Mouse (Mus musculus): Measurements from ENCODE around the gene Slc7a8. TPM values are rescaled to one million over a fixed set of nuclear protein-coding genes. Genes with fewer than 3 reads are reported as not detected.

Gene Slc7a8
- total RNA-seq, 1 experiment, result 0.36 TPM

DNA sequence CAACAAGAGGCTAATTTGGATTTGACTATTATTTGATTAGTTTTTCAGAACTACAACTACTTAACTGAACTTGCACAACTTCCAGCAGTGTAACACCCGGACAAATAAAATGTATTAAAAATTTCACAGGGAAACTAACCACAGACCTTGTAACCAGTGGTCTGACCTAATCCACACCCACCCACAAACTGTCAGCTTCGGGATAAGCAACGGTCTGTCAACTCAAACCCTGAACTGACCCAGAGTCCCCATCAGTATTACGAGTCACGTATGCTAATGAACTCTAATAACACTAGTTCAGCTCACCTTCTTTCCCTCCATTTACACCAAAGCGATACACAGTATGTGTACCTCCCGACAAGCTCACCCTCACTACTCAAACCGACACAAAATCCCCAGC, 96.3 kb downstream of the Slc7a8 start:
- H3K27ac ChIP-seq (ENCODE audit: insufficient read depth, low read depth, low read length, poor library complexity, severe bottlenecking), result no peak overlapping the region; the same call in 1 of the 2 replicates
- no peak for TF ChIP-seq CHD2 (IDR thresholded peaks at IDR 0.05; ENCODE audit: low read depth, low read length)
- no peak for TF ChIP-seq ZC3H11A (IDR thresholded peaks at IDR 0.05; ENCODE audit: borderline replicate concordance, low read depth, low read length)
- TF ChIP-seq MAFK (IDR thresholded peaks at IDR 0.05; ENCODE audit: insufficient read depth, low read depth, low read length), result no peak
- no peak for TF ChIP-seq HCFC1 (IDR thresholded peaks at IDR 0.05; ENCODE audit: borderline replicate concordance, insufficient read depth, low read length)
- TF ChIP-seq ZNF384 (IDR thresholded peaks at IDR 0.05; ENCODE audit: low read depth, low read length), result no peak
- in situ Hi-C loops (cut with MboI; ENCODE audit: low sequenced_read_pairs in 2 of 2, unreplicated experiment in 2 of 2), result no loop called here

DNA sequence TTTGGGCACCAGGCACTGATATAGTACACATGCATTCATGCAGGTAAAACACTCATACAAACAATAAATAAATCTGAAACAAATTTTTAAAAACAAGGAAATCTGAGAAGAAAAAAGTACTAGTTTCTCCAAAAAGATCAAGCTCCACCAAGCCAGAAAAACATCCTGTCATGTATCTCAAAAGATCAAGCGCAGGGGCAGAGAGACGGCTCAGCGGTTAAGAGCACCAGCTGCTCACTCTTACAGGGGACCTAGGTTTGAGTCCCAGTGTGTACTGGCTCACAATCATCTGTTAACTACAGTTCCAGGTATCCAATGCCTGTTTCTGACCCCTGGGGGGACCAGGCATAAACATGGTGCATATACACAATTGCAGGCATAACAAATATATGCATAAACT, 99.3 kb downstream of the Slc7a8 start:
- Histone ChIP-seq H3K27ac (ENCODE audit: insufficient read depth, low read depth, low read length, poor library complexity, severe bottlenecking) (no peak overlapping the region), H3K4me3 (ENCODE audit: insufficient read depth in 1 of 2, low read depth in 1 of 2, low read length in 2 of 2, poor library complexity in 1 of 2, severe bottlenecking in 1 of 2) (no peak overlapping the region), H3K4me1 (ENCODE audit: control insufficient read depth in 2 of 2, insufficient read depth in 2 of 2, low read length in 2 of 2, poor library complexity in 1 of 2) (0 out of 4 replicates have a peak, but pooled peaks cover 0 to 4% of the 10 kb centered on the region in 2 experiments), H3K36me3 (ENCODE audit: control insufficient read depth, insufficient read depth, low read length, poor library complexity, severe bottlenecking) (peaks cover 12% of the 10 kb centered on the region), H3K9me3 (ENCODE audit: control insufficient read depth, insufficient read depth, low read depth, low read length) (no peaks in the 10 kb centered on the region), H3K9ac (ENCODE audit: insufficient read depth, low read depth, low read length, poor library complexity, severe bottlenecking) (no peak overlapping the region)
- in situ Hi-C loops (cut with MboI; ENCODE audit: low sequenced_read_pairs in 2 of 2, unreplicated experiment in 2 of 2), result no loop called here
- no peak for TF ChIP-seq ZNF384 (IDR thresholded peaks at IDR 0.05; ENCODE audit: low read depth, low read length)
- no peak for TF ChIP-seq CHD2 (IDR thresholded peaks at IDR 0.05; ENCODE audit: low read depth, low read length)
- TF ChIP-seq MAFK (IDR thresholded peaks at IDR 0.05; ENCODE audit: insufficient read depth, low read depth, low read length), result no peak
- TF ChIP-seq ZC3H11A (IDR thresholded peaks at IDR 0.05; ENCODE audit: borderline replicate concordance, low read depth, low read length), result no peak
- no peak for TF ChIP-seq HCFC1 (IDR thresholded peaks at IDR 0.05; ENCODE audit: borderline replicate concordance, insufficient read depth, low read length)
- DNase-seq (ENCODE audit: low read depth, low spot score), result no peak

More for the DNA sequence above, 96.3 kb downstream of the Slc7a8 start:
- Histone ChIP-seq H3K4me3 (ENCODE audit: insufficient read depth in 1 of 2, low read depth in 1 of 2, low read length in 2 of 2, poor library complexity in 1 of 2, severe bottlenecking in 1 of 2) (peak overlapping the region; percentile 96 to 98), H3K36me3 (ENCODE audit: control insufficient read depth, insufficient read depth, low read length, poor library complexity, severe bottlenecking) (peaks cover 15% of the 10 kb centered on the region), H3K4me1 (ENCODE audit: control insufficient read depth in 2 of 2, insufficient read depth in 2 of 2, low read length in 2 of 2, poor library complexity in 1 of 2) (0 out of 4 replicates have a peak, but pooled peaks cover 0 to 4% of the 10 kb centered on the region in 2 experiments), H3K9ac (ENCODE audit: insufficient read depth, low read depth, low read length, poor library complexity, severe bottlenecking) (peak overlapping the region; percentile 100), H3K9me3 (ENCODE audit: control insufficient read depth, insufficient read depth, low read depth, low read length) (no peaks in the 10 kb centered on the region)
- DNase-seq (ENCODE audit: low read depth, low spot score), result no peak

GRCm38 (mm10) chr14:54678657-54679304, 103.0 kb downstream of the Slc7a8 start:
- Histone ChIP-seq H3K4me1 (ENCODE audit: control insufficient read depth in 2 of 2, insufficient read depth in 2 of 2, low read length in 2 of 2, poor library complexity in 1 of 2) (no peaks in the 10 kb centered on the region), H3K9ac (ENCODE audit: insufficient read depth, low read depth, low read length, poor library complexity, severe bottlenecking) (no peak overlapping the region), H3K9me3 (ENCODE audit: control insufficient read depth, insufficient read depth, low read depth, low read length) (no peaks in the 10 kb centered on the region), H3K36me3 (ENCODE audit: control insufficient read depth, insufficient read depth, low read length, poor library complexity, severe bottlenecking) (peaks cover 20% of the 10 kb centered on the region), H3K4me3 (ENCODE audit: insufficient read depth in 1 of 2, low read depth in 1 of 2, low read length in 2 of 2, poor library complexity in 1 of 2, severe bottlenecking in 1 of 2) (no peak overlapping the region), H3K27ac (ENCODE audit: insufficient read depth, low read depth, low read length, poor library complexity, severe bottlenecking) (no peak overlapping the region)
- no peak for TF ChIP-seq MAFK (IDR thresholded peaks at IDR 0.05; ENCODE audit: insufficient read depth, low read depth, low read length)
- no peak for TF ChIP-seq ZC3H11A (IDR thresholded peaks at IDR 0.05; ENCODE audit: borderline replicate concordance, low read depth, low read length)
- no peak for TF ChIP-seq ZNF384 (IDR thresholded peaks at IDR 0.05; ENCODE audit: low read depth, low read length)
- TF ChIP-seq CHD2 (IDR thresholded peaks at IDR 0.05; ENCODE audit: low read depth, low read length), result no peak
- no peak for TF ChIP-seq HCFC1 (IDR thresholded peaks at IDR 0.05; ENCODE audit: borderline replicate concordance, insufficient read depth, low read length)
- in situ Hi-C loops (cut with MboI; ENCODE audit: low sequenced_read_pairs in 2 of 2, unreplicated experiment in 2 of 2), result no loop called here
- no peak for DNase-seq (ENCODE audit: low read depth, low spot score)

DNA sequence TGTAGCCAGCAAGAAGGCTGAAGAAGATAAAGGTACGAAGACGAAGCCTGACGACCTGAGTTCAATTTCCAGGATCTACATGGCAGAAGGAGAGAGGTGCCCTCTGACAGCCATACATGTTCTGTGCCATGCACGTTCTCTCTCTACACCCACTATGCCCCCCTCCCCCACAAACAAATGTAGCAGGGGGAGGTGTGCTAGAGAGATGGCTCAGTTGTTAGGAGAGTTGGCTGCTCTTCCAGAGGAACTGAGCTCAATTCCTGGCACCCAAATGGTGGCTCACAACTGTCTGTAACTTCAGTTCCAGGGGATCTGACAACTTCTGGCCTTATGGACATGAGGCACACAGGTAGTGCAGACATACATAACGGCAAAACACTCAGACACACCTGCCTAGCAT, 105.5 kb downstream of the Slc7a8 start:
- Histone ChIP-seq H3K9me3 (ENCODE audit: control insufficient read depth, insufficient read depth, low read depth, low read length) (no peaks in the 10 kb centered on the region), H3K36me3 (ENCODE audit: control insufficient read depth, insufficient read depth, low read length, poor library complexity, severe bottlenecking) (peaks cover 14% of the 10 kb centered on the region)
- in situ Hi-C loops (cut with MboI; ENCODE audit: low sequenced_read_pairs in 2 of 2, unreplicated experiment in 2 of 2), result no loop called here

More for the DNA sequence above, 105.5 kb downstream of the Slc7a8 start:
- Histone ChIP-seq H3K4me1 (ENCODE audit: control insufficient read depth in 2 of 2, insufficient read depth in 2 of 2, low read length in 2 of 2, poor library complexity in 1 of 2) (no peaks in the 10 kb centered on the region), H3K27ac (ENCODE audit: insufficient read depth, low read depth, low read length, poor library complexity, severe bottlenecking) (peak overlapping the region; percentile 12; the same call in 1 of the 2 replicates), H3K9ac (ENCODE audit: insufficient read depth, low read depth, low read length, poor library complexity, severe bottlenecking) (no peak overlapping the region), H3K4me3 (ENCODE audit: insufficient read depth in 1 of 2, low read depth in 1 of 2, low read length in 2 of 2, poor library complexity in 1 of 2, severe bottlenecking in 1 of 2) (no peak overlapping the region)
- DNase-seq (ENCODE audit: low read depth, low spot score), result no peak
- no peak for TF ChIP-seq MAFK (IDR thresholded peaks at IDR 0.05; ENCODE audit: insufficient read depth, low read depth, low read length)
- TF ChIP-seq HCFC1 (IDR thresholded peaks at IDR 0.05; ENCODE audit: borderline replicate concordance, insufficient read depth, low read length), result no peak
- TF ChIP-seq ZNF384 (IDR thresholded peaks at IDR 0.05; ENCODE audit: low read depth, low read length), result no peak
- TF ChIP-seq ZC3H11A (IDR thresholded peaks at IDR 0.05; ENCODE audit: borderline replicate concordance, low read depth, low read length), result no peak
- no peak for TF ChIP-seq CHD2 (IDR thresholded peaks at IDR 0.05; ENCODE audit: low read depth, low read length)

Measured in ES-E14 (cell line).